8 mouse cellular contexts compared by ENCODE assay signal in the genomic region with DNA sequence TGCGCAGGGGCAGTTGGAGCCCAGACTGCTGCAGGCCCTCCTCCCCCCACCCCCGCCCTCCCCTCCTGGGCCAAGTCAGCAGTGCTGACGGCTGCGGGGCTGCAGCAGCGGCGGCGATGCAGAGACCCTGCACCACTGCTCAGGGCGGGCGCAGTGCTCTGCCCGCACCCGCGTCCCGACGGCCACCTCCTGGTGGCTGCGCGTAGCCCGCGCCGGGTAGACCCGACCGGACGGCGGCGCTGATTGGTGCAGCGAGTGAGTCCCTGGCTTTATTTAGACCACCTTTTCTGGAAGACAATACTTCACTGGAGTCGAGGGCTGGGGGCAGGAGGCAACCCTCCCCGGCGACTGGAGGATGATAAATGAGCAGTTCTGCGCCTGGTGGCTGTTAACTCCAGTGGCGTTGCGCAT. TPM values are rescaled to one million over a fixed set of nuclear protein-coding genes. Genes with fewer than 3 reads are reported as not detected.
DNase-seq lines count a peak whose midpoint lies in the region; ATAC-seq lines count a peak whose summit lies in the region.

No protein-coding gene starts in this region.

- no peaks in the 10 kb centered on the region for H3K9me3 ChIP-seq in kidney, embryonic 14.5 days (ENCODE audit: control insufficient read depth, low read length)
- no peaks in the 10 kb centered on the region for H3K9me3 ChIP-seq in heart, embryonic 14.5 days (ENCODE audit: control insufficient read depth, low read length)
- no peaks in the 10 kb centered on the region for H3K9me3 ChIP-seq in midbrain, embryonic 10.5 days (replicated peaks)

- H3K9ac ChIP-seq in kidney, embryonic 14.5 days (ENCODE audit: low read depth, low read length) = no peak overlapping the region
- peak overlapping the region; percentile 22; the same call in 1 of the 2 replicates for H3K9ac ChIP-seq in heart, embryonic 14.5 days (ENCODE audit: low read length)

- no peak overlapping the region for H3K27ac ChIP-seq in kidney, embryonic 14.5 days (ENCODE audit: low read depth, low read length)
- no peak overlapping the region for H3K27ac ChIP-seq in heart, embryonic 14.5 days (replicated peaks in 1 of 2; ENCODE audit: control insufficient read depth in 1 of 2, insufficient read depth in 1 of 2, low read depth in 2 of 2, low read length in 2 of 2)
- H3K27ac ChIP-seq in midbrain, embryonic 10.5 days (replicated peaks) = no peak overlapping the region

- no peaks in the 10 kb centered on the region for H3K36me3 ChIP-seq in kidney, embryonic 14.5 days (ENCODE audit: control insufficient read depth, insufficient read depth, low read length)
- H3K36me3 ChIP-seq in heart, embryonic 14.5 days (ENCODE audit: control insufficient read depth, insufficient read depth, low read length) = no peaks in the 10 kb centered on the region
- no peaks in the 10 kb centered on the region for H3K36me3 ChIP-seq in midbrain, embryonic 10.5 days

- H3K4me2 ChIP-seq in kidney, embryonic 14.5 days (replicated peaks; ENCODE audit: low read depth, low read length) = peak overlapping the region; percentile 34
- peak overlapping the region; percentile 61 for H3K4me2 ChIP-seq in heart, embryonic 14.5 days (ENCODE audit: low read length)

- peak; percentile 56; the same call in 1 of the 2 replicates for ATAC-seq in kidney, embryonic 14.5 days (ENCODE audit: low FRiP score, low TSS enrichment)
- ATAC-seq in heart, embryonic 14.5 days (ENCODE audit: insufficient number of reproducible peaks, insufficient read depth, low FRiP score, low read depth) = peak; percentile 35; the same call in 1 of the 2 replicates

- H3K4me1 ChIP-seq in kidney, embryonic 14.5 days (ENCODE audit: control insufficient read depth, insufficient read depth, low read length) = peaks cover 17% of the 10 kb centered on the region
- peaks cover 9 to 24% of the 10 kb centered on the region in 2 experiments; a peak in 3 of 4 replicates for H3K4me1 ChIP-seq in heart, embryonic 14.5 days (ENCODE audit: control insufficient read depth in 2 of 2, insufficient read depth in 2 of 2, low read length in 2 of 2)
- peaks cover 40% of the 10 kb centered on the region for H3K4me1 ChIP-seq in midbrain, embryonic 10.5 days

- no peak for DNase-seq in kidney, adult 18-20 months
- DNase-seq in cerebellum, postnatal 25 days = peak; percentile 39 to 63
- peak; percentile 51 for DNase-seq in midbrain, embryonic 10.5 days (ENCODE audit: low spot score)
- DNase-seq in urinary bladder, postnatal 14 days (ENCODE audit: low spot score) = no peak
- DNase-seq in B cell, adult 2 months = no peak
- no peak for DNase-seq in spleen, adult 18-20 months

- H3K4me3 ChIP-seq in kidney, embryonic 14.5 days (ENCODE audit: low read length) = peak overlapping the region; percentile 26
- peak overlapping the region; percentile 8 to 30 for H3K4me3 ChIP-seq in heart, embryonic 14.5 days (ENCODE audit: control insufficient read depth in 1 of 2, insufficient read depth in 1 of 2, low read depth in 1 of 2, low read length in 2 of 2)
- H3K4me3 ChIP-seq in midbrain, embryonic 10.5 days = peak overlapping the region; percentile 43

- WGBS in kidney, embryonic 14.5 days = under 1% methylated on average over 31 of the region's 31 CpGs
- WGBS in heart, embryonic 14.5 days = 3% methylated on average over 31 of the region's 31 CpGs
- WGBS in midbrain, embryonic 10.5 days = 2% methylated on average over 31 of the region's 31 CpGs

- peaks cover 67% of the 10 kb centered on the region for H3K27me3 ChIP-seq in kidney, embryonic 14.5 days (ENCODE audit: control insufficient read depth, insufficient read depth, low read length)
- H3K27me3 ChIP-seq in heart, embryonic 14.5 days (ENCODE audit: control insufficient read depth, insufficient read depth, low read length) = peaks cover 64% of the 10 kb centered on the region
- H3K27me3 ChIP-seq in midbrain, embryonic 10.5 days (ENCODE audit: low read depth, poor library complexity, severe bottlenecking) = peaks cover 95% of the 10 kb centered on the region

RNA-seq across cellular contexts. Expression of gene H6pd, which starts 24.4 kb away (rescaled TPM):
- polyA plus RNA-seq in kidney, embryonic 14.5 days (2014; fragmentation: Nextera tagmentation; extraction: Ambion mirVana) = 6.8 and 10.7 TPM in 2 replicates
- polyA plus RNA-seq in heart, embryonic 14.5 days (2014; fragmentation: Nextera tagmentation; extraction: Ambion mirVana) = 8.6 and 8.9 TPM in 2 replicates
- polyA plus RNA-seq in midbrain, embryonic 10.5 days (2016; fragmentation: Nextera tagmentation; extraction: Ambion mirVana) = 3.7 and 4.0 TPM in 2 replicates

RNA-seq across cellular contexts. Expression of gene Gpr157, which starts 53.9 kb away (rescaled TPM):
- 0.20 and 0.24 TPM in 2 replicates for polyA plus RNA-seq in kidney, embryonic 14.5 days (2014; fragmentation: Nextera tagmentation; extraction: Ambion mirVana)
- polyA plus RNA-seq in heart, embryonic 14.5 days (2014; fragmentation: Nextera tagmentation; extraction: Ambion mirVana) = 2.2 TPM in 2 replicates
- polyA plus RNA-seq in midbrain, embryonic 10.5 days (2016; fragmentation: Nextera tagmentation; extraction: Ambion mirVana) = 0.60 and 0.62 TPM in 2 replicates

Comparison
In these comparisons a context has a peak if more than half of its experiments do, and no peak if none do; other contexts are left out.
1. DNase-seq: peak in cerebellum, postnatal 25 days (2 of 2) and midbrain, embryonic 10.5 days (single experiment); none in kidney, adult 18-20 months (single experiment), urinary bladder, postnatal 14 days (single experiment), B cell, adult 2 months (0 of 2) and spleen, adult 18-20 months (0 of 2).
2. Peak in every context shown above with its lines, with median percentiles within 50 percentile points of each other: H3K4me3 ChIP-seq.